Mouse (Mus musculus) limb, embryonic 15.5 days (tissue): ENCODE data around the gene Dnhd1. TPM values are rescaled to one million over a fixed set of nuclear protein-coding genes. Genes with fewer than 3 reads are reported as not detected.

ENCODE experiments used
- ATAC-seq: fragments of 200-750 bp; cut with Nextera tagmentation; 2 replicates; pipeline ENCODE4 v1.8.0; 2017; ENCODE audit warnings: low read depth, moderate TSS enrichment; ENCODE audit not compliant: insufficient number of reproducible peaks, low FRiP score, low TSS enrichment
- H3K27ac ChIP-seq: fragments of 300-500 bp; sonication (generic); 2 replicates; pipeline ENCODE4 v1.5.1; 2015; ENCODE audit warnings: moderate library complexity, mild to moderate bottlenecking, inconsistent platforms
- H3K27me3 ChIP-seq: fragments of 300-500 bp; sonication (generic); 2 replicates; pipeline ENCODE4 v1.6.1; 2015; ENCODE audit warnings: inconsistent platforms
- H3K36me3 ChIP-seq: fragments of 300-500 bp; sonication (generic); 2 replicates; pipeline ENCODE4 v1.6.1; 2015; ENCODE audit warnings: inconsistent platforms
- H3K4me1 ChIP-seq: fragments of 300-500 bp; sonication (generic); 2 replicates; pipeline ENCODE4 v1.6.1; 2015; ENCODE audit warnings: inconsistent platforms
- H3K4me2 ChIP-seq: fragments of 300-500 bp; sonication (generic); 2 replicates; pipeline ENCODE4 v1.6.1; 2015; ENCODE audit warnings: mild to moderate bottlenecking, inconsistent platforms
- H3K4me3 ChIP-seq: fragments of 300-500 bp; sonication (generic); 2 replicates; pipeline ENCODE4 v1.5.1; 2015; ENCODE audit warnings: mild to moderate bottlenecking, inconsistent platforms
- H3K9ac ChIP-seq: fragments of 300-500 bp; sonication (generic); 2 replicates; pipeline ENCODE4 v1.6.1; 2015; ENCODE audit warnings: inconsistent platforms
- H3K9me3 ChIP-seq: fragments of 300-500 bp; sonication (generic); 2 replicates; pipeline ENCODE4 v1.6.1; 2016; ENCODE audit warnings: inconsistent platforms
- WGBS: fragments of 180-500 bp; shearing (Covaris S2); methylation state at CpG from one replicate; pipeline ENCODE4 v1.1.7; 2015; 5-methylcytosine and 5-hydroxymethylcytosine counted together
- polyA plus RNA-seq: library from polyadenylated mRNA; unstranded; fragments of >200 nt; fragmentation: Nextera tagmentation; extraction: Ambion mirVana; gene quantifications from 2 replicates; pipeline ENCODE4 v1.2.1, GENCODE M21; 2015

The Dnhd1 gene
- polyA plus RNA-seq = 0.88 and 1.4 TPM in 2 replicates

- Histone ChIP-seq H3K27ac (peak within 1 kb of the TSS; percentile 80), H3K4me3 (peak within 1 kb of the TSS; percentile 46), H3K4me2 (peak within 1 kb of the TSS; percentile 72), H3K9ac (peak within 1 kb of the TSS; percentile 27), H3K36me3 (peaks cover 6% of the 10 kb centered on the region; the same call in 1 of the 2 replicates), H3K27me3 (no peaks in the 10 kb centered on the region), H3K4me1 (0 out of 2 replicates have a peak, but pooled peaks cover 5% of the 10 kb centered on the region), H3K9me3 (no peaks in the 10 kb centered on the region)
- ATAC-seq = peak; percentile 90
- WGBS = 2% methylated on average over 17 of the region's 17 CpGs
These were observed at the start of gene Dnhd1 for GRCm38 (mm10) chr7:105650639-105651435. Gene Dnhd1 (plus strand): TSS chr7:105650827.

DNA sequence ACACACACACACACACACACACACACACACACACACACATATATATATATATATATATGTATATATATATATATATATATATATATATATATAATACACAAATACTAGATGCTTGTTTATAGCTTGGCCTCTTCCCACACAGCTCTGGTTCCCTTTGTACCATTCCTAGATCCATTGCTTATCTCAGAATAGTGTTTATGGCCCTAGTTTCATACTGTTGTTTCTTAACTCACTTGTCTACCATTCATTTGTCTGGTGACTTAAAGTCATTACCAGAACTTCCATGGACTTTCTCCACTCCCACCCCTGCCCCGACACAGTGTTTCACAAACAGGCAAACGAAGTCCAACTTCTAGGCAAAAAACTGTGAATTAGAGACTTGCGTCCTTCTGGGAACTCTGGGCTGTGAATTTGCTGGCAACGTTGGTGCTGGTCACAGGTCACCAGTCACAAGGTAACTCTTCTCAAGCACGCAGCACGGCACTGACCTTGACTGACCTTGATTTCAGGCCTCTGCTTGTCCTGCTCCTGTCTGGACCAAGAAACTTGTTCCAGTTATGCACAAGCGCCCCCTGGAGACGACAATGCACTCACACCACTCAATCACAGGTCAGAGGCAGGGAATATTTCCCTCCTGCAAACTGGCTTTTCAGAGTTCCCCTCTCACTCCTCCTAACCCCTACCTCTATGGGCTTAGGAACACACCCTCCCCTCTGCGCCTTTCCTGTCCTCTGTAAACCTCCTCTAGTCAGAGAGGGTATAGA is 47.6 kb upstream of the Dnhd1 start:
- 33% methylated on average over 9 of the region's 9 CpGs for WGBS

DNA sequence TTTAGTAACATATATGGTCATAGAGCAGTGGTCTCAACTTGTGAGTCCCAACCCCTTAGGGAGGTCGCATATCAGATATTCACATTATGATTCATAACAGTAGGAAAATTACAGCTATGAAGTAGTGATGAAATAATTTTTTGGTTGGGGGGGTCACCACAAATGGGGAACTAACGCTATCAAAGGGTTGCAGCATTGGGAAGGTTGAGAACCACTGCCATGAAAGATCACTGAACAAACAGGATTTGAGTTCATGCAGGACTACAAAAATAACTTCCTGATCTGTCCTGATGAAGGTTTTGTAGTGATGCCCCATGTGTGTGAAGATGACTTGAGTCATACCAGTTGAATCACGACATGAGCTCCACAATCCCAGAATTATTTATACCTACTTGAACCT is 42.2 kb upstream of the Dnhd1 start:
- no peaks in the 10 kb centered on the region for H3K4me1 ChIP-seq
- H3K27ac ChIP-seq = no peak overlapping the region
- H3K36me3 ChIP-seq = peaks cover 37% of the 10 kb centered on the region
- 0 out of 2 replicates have a peak, but pooled peaks cover 5% of the 10 kb centered on the region for H3K9me3 ChIP-seq
- no peak for ATAC-seq
- H3K4me3 ChIP-seq = no peak overlapping the region
- no peaks in the 10 kb centered on the region for H3K27me3 ChIP-seq
- no peak overlapping the region for H3K4me2 ChIP-seq
- H3K9ac ChIP-seq = no peak overlapping the region
- WGBS = 82% methylated on average over 3 of the region's 3 CpGs

More for the DNA sequence above, 47.6 kb upstream of the Dnhd1 start:
- no peak for ATAC-seq
- Histone ChIP-seq H3K4me2 (no peak overlapping the region), H3K9ac (no peak overlapping the region), H3K4me1 (no peaks in the 10 kb centered on the region), H3K27ac (no peak overlapping the region), H3K36me3 (no peaks in the 10 kb centered on the region), H3K27me3 (no peaks in the 10 kb centered on the region), H3K4me3 (no peak overlapping the region), H3K9me3 (0 out of 2 replicates have a peak, but pooled peaks cover 5% of the 10 kb centered on the region)

- ATAC-seq = no peak
- Histone ChIP-seq H3K9ac (no peak overlapping the region), H3K9me3 (no peaks in the 10 kb centered on the region), H3K4me2 (no peak overlapping the region), H3K27ac (no peak overlapping the region), H3K27me3 (no peaks in the 10 kb centered on the region), H3K36me3 (peaks cover 70% of the 10 kb centered on the region), H3K4me3 (no peak overlapping the region), H3K4me1 (no peaks in the 10 kb centered on the region)
- 94% methylated on average over 1 of the region's 1 CpGs for WGBS
These were observed 38.9 kb upstream of the Dnhd1 start for GRCm38 (mm10) chr7:105611767-105612166.

DNA sequence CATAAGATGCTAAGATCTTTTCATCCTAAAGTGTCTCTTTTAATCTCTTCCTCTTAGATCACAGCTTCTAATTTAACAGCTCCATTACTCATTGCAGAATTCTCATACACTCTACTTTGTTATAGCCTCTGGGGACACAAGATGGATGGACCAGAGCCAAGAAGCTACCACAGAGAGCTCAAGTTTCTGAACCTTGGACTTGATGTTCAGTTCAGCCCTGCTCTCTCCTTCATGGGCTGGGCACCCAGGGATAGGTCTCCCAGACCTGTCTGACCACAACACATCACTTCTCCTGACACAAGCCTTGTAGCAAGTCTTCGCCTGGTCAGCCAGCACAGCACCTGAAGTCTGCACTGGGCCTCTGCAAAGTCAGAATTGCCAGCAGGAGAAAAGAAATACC is 36.2 kb upstream of the Dnhd1 start:
- Histone ChIP-seq H3K4me3 (no peak overlapping the region), H3K9ac (no peak overlapping the region), H3K36me3 (peaks cover 97% of the 10 kb centered on the region), H3K4me1 (no peaks in the 10 kb centered on the region), H3K4me2 (no peak overlapping the region), H3K27me3 (no peaks in the 10 kb centered on the region), H3K9me3 (no peaks in the 10 kb centered on the region), H3K27ac (no peak overlapping the region)
- ATAC-seq = no peak
- WGBS = 89% methylated on average over 1 of the region's 1 CpGs

DNA sequence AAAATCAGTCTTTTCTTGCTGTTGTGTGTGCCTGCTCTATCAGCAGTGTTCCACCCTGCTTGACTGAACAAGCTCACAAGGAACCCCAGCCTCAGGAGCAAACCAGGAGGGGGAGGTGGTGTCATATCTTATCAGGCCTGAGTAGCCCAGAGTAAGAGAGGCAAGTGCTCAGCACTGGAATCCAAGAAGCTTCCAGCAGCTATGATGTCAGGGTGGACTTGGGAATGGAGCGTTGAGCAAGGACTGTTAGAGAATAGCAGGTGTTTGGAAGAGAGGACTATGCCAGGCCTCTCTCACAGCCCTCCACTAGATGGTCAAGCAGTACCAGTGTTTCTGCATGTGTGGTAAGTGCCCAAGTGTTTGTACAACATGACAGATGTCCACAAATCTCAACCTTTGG is 34.9 kb upstream of the Dnhd1 start:
- no peak overlapping the region for H3K27ac ChIP-seq
- no peak for ATAC-seq
- no peak overlapping the region for H3K4me3 ChIP-seq
- H3K4me1 ChIP-seq = no peaks in the 10 kb centered on the region
- H3K9ac ChIP-seq = no peak overlapping the region
- WGBS = 64% methylated on average over 1 of the region's 1 CpGs
- H3K27me3 ChIP-seq = no peaks in the 10 kb centered on the region
- peaks cover 97% of the 10 kb centered on the region for H3K36me3 ChIP-seq
- no peak overlapping the region for H3K4me2 ChIP-seq
- H3K9me3 ChIP-seq = no peaks in the 10 kb centered on the region

GRCm38 (mm10) chr7:105616561-105616960 is 34.1 kb upstream of the Dnhd1 start:
- H3K9me3 ChIP-seq = no peaks in the 10 kb centered on the region
- no peak overlapping the region for H3K4me2 ChIP-seq
- no peaks in the 10 kb centered on the region for H3K4me1 ChIP-seq
- no peak overlapping the region for H3K9ac ChIP-seq
- ATAC-seq = no peak
- peaks cover 97% of the 10 kb centered on the region for H3K36me3 ChIP-seq
- no peak overlapping the region for H3K27ac ChIP-seq
- no peak overlapping the region for H3K4me3 ChIP-seq
- no peaks in the 10 kb centered on the region for H3K27me3 ChIP-seq
- WGBS = 76% methylated on average over 6 of the region's 6 CpGs

DNA sequence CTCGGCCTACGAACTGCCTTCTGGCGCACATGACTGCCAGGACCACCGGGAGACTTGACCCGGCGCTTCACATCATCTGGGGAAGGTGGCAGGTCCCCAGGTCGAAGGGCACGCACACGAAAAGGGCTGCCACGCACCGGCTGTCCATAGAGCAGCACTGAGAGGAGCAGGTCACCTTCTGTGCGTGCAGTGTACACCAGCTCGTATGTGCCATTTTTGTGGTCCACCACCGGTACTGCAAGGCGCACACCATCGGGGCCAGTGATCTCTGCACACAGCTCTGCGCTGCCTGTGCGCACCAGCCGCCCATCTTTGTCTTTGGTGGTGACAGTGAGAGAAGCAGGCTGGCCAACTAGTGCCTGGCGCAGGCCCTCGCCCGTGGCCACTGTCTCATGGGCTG is 32.8 kb upstream of the Dnhd1 start:
- H3K27me3 ChIP-seq = no peaks in the 10 kb centered on the region
- no peak overlapping the region for H3K4me2 ChIP-seq
- 94% methylated on average over 22 of the region's 22 CpGs for WGBS
- H3K27ac ChIP-seq = no peak overlapping the region
- no peak overlapping the region for H3K4me3 ChIP-seq
- H3K9ac ChIP-seq = no peak overlapping the region
- no peaks in the 10 kb centered on the region for H3K9me3 ChIP-seq
- H3K36me3 ChIP-seq = peaks cover 94% of the 10 kb centered on the region
- no peaks in the 10 kb centered on the region for H3K4me1 ChIP-seq
- no peak for ATAC-seq

DNA sequence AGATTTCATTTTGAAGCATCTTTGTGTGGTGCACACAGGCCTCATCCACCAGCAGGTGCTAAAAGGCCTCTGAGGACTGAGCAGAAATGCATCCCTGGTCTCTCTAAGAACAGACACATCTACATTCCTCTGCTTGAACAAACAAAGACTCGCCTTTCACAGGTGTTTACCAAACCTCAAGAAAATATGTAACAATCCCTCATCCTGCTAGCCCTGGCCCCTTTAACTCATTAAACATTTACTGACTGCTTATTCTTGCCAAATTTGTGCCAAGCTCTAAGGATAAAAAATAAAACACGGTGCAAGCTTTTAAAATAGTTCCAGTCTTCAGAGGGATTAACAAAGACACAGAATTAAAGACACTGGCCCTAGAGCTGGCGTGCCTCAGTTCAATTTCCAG is 30.9 kb upstream of the Dnhd1 start:
- Histone ChIP-seq H3K27me3 (no peaks in the 10 kb centered on the region), H3K9ac (no peak overlapping the region), H3K36me3 (peaks cover 90% of the 10 kb centered on the region), H3K27ac (no peak overlapping the region), H3K9me3 (no peaks in the 10 kb centered on the region), H3K4me1 (no peaks in the 10 kb centered on the region), H3K4me2 (no peak overlapping the region), H3K4me3 (no peak overlapping the region)
- WGBS = 68% methylated on average over 3 of the region's 3 CpGs
- no peak for ATAC-seq

GRCm38 (mm10) chr7:105621053-105621452 is 29.6 kb upstream of the Dnhd1 start:
- WGBS = 79% methylated on average over 4 of the region's 4 CpGs
- no peak overlapping the region for H3K9ac ChIP-seq
- H3K4me3 ChIP-seq = no peak overlapping the region
- no peak for ATAC-seq
- H3K4me1 ChIP-seq = no peaks in the 10 kb centered on the region
- peaks cover 85% of the 10 kb centered on the region for H3K36me3 ChIP-seq
- no peak overlapping the region for H3K27ac ChIP-seq
- no peak overlapping the region for H3K4me2 ChIP-seq
- H3K9me3 ChIP-seq = no peaks in the 10 kb centered on the region
- H3K27me3 ChIP-seq = no peaks in the 10 kb centered on the region

DNA sequence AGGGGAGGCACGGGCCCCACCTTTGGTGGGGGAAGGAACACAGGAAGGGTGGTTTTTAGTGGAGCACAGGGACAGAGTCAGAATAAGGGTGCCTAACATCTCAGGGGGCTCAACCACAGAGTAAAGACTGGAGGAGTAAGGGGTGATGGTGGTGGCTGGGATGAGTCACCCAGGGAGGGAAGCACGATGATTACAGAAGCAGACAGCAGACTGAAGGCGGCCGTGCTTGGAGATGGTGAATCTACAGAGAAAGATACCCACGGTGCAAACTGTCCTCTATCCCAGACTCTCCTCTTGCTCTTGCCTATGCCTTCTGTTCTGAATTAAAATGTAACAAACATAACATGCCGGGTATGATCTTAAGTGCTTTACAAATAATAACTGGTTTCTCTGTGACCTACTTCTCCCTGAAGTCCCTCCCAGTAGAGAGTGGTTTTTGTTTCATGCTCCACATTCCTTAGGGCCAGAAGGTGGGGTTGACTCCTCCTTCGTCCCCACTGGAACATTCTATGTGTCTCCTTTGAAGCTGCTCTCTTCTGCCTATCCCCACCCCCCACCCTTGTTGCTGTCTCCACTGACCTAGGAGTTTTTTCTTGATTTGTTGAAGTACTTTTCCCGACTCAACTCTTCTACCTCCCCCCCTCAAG is 28.9 kb upstream of the Dnhd1 start:
- ATAC-seq = no peak
- no peak overlapping the region for H3K27ac ChIP-seq
- no peaks in the 10 kb centered on the region for H3K9me3 ChIP-seq
- no peaks in the 10 kb centered on the region for H3K4me1 ChIP-seq
- H3K27me3 ChIP-seq = no peaks in the 10 kb centered on the region
- H3K9ac ChIP-seq = no peak overlapping the region
- 69% methylated on average over 8 of the region's 8 CpGs for WGBS
- no peak overlapping the region for H3K4me2 ChIP-seq
- peaks cover 78% of the 10 kb centered on the region for H3K36me3 ChIP-seq
- no peak overlapping the region for H3K4me3 ChIP-seq

DNA sequence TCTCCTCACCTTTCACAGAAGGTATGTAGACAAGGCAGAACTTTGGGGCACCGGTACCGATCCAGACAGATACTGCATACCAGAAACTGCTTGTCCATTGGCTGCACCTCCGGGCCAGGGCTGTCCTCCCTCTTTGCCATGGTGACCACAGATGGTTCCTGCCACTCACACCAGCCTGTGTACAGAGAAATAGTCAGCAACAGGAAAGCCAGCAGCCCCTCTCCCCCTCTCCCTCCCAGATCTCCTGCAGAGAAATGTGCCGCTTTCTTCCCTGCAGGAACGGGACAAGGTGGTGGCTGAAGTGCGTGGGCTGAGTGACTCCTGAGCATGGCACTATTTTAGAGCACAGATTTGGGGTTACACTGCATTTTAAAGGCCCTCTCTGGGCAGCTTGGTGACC is 25.2 kb upstream of the Dnhd1 start:
- 85% methylated on average over 6 of the region's 6 CpGs for WGBS
- Histone ChIP-seq H3K27me3 (no peaks in the 10 kb centered on the region), H3K4me3 (no peak overlapping the region), H3K9ac (no peak overlapping the region), H3K4me1 (peaks cover 5% of the 10 kb centered on the region), H3K36me3 (peaks cover 44% of the 10 kb centered on the region), H3K4me2 (no peak overlapping the region), H3K9me3 (no peaks in the 10 kb centered on the region), H3K27ac (no peak overlapping the region)
- ATAC-seq = no peak
